21 mouse cellular contexts compared by ENCODE assay signal in the genomic region with DNA sequence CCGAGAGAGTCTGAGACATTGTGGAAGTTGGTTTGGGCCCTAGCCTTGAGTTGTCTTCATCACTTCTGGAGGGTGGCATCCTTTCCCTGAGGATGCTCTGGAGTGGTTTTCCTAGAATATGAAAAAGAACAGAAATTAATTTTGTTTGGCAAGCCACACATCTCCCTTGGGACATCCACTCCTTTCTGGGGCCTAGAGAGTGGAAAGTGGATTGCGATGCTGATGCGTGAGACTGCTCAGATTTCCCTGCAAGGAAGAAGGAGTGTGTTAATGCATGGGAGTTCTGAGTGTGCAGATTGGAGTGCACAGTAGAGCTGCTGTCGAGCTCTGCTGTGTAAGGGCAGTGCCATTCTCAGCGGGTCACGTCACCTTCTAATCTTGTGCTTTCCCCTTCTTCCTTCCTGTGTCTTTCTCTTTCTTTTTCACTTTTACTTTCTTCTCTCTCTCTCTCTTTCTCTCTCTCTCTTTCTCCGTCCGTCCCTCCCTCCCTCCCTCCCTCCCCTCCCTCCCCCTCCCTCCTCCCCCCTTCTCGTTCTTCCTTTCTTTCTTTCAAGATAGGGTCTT. TPM values are rescaled to one million over a fixed set of nuclear protein-coding genes. Genes with fewer than 3 reads are reported as not detected.
DNase-seq lines count a peak whose midpoint lies in the region; ATAC-seq lines count a peak whose summit lies in the region.
"Had no signal": no experiment of that assay in that cellular context is flagged by ENCODE, and none has a peak within 500 bp of the region (broad histone marks: within the 10 kb centered on the region; RNA-seq: fewer than 3 reads in every experiment).

No protein-coding gene starts in this region.

- H3K4me1 ChIP-seq in neural tube, embryonic 11.5 days (ENCODE audit: control insufficient read depth, insufficient read depth, low read length), result peaks cover 33% of the 10 kb centered on the region
- peaks cover 58% of the 10 kb centered on the region for H3K4me1 ChIP-seq in heart, embryonic 15.5 days (replicated peaks)

- H3K9me3 ChIP-seq in neural tube, embryonic 11.5 days (ENCODE audit: control insufficient read depth, low read length), result no peaks in the 10 kb centered on the region
- no peaks in the 10 kb centered on the region for H3K9me3 ChIP-seq in heart, embryonic 15.5 days (replicated peaks)

- H3K36me3 ChIP-seq in neural tube, embryonic 11.5 days (ENCODE audit: control insufficient read depth, insufficient read depth, low read length), result no peaks in the 10 kb centered on the region; the same call in 1 of the 2 replicates
- no peaks in the 10 kb centered on the region for H3K36me3 ChIP-seq in heart, embryonic 15.5 days

- intact Hi-C loops in heart, postnatal 25 days (cut with DNase I), result no loop called here

- H3K9ac ChIP-seq in neural tube, embryonic 11.5 days (ENCODE audit: low read length), result no peak overlapping the region
- no peak overlapping the region for H3K9ac ChIP-seq in heart, embryonic 15.5 days

- 0 out of 2 replicates have a peak overlapping the region, but pooled peaks have one; percentile 27 for H3K27ac ChIP-seq in neural tube, embryonic 11.5 days (ENCODE audit: low read depth, low read length)
- peak overlapping the region; percentile 27; the same call in 1 of the 2 replicates for H3K27ac ChIP-seq in heart, embryonic 15.5 days
- H3K27ac ChIP-seq: hindbrain, postnatal 0 days; kidney, postnatal 0 days had no signal

- no peak for ATAC-seq in neural tube, embryonic 11.5 days (ENCODE audit: insufficient read depth, low FRiP score, low TSS enrichment)
- ATAC-seq in heart, embryonic 15.5 days (replicated peaks; ENCODE audit: insufficient number of reproducible peaks, insufficient read depth, low FRiP score, low read depth), result no peak
- ATAC-seq: hindbrain, postnatal 0 days; midbrain, embryonic 16.5 days; Patski had no signal

- no peak overlapping the region for H3K4me3 ChIP-seq in neural tube, embryonic 11.5 days (ENCODE audit: low read depth, low read length)
- H3K4me3 ChIP-seq in heart, embryonic 15.5 days, result no peak overlapping the region

- peak; percentile 46 to 63 for DNase-seq in heart, adult 18-20 months
- DNase-seq in heart, postnatal 25 days (ENCODE audit: low spot score), result no peak
- DNase-seq in neural tube, embryonic 11.5 days (ENCODE audit: low spot score), result no peak
- no peak for DNase-seq in neural tube, embryonic 10.5 days (ENCODE audit: extremely low spot score, low spot score)
- no peak for DNase-seq in cerebellum, adult 11 months
- DNase-seq in cerebellum, adult 9-10 months, result no peak
- no peak for DNase-seq in lung, adult 18-20 months
- DNase-seq: adrenal gland, postnatal 10 days; cerebellum, postnatal 25 days; gastrocnemius, postnatal 14 days; kidney, adult 11 months; layer of hippocampus, postnatal 36 days; left cerebral cortex, postnatal 4 days; liver; lung, postnatal 10 days; thymus, postnatal 14 days had no signal

- H3K4me2 ChIP-seq in neural tube, embryonic 11.5 days (ENCODE audit: low read depth), result no peak overlapping the region
- H3K4me2 ChIP-seq in heart, embryonic 15.5 days, result no peak overlapping the region

- 59% methylated on average over 9 of the region's 9 CpGs for WGBS in neural tube, embryonic 11.5 days
- WGBS in heart, embryonic 15.5 days, result 39% methylated on average over 9 of the region's 9 CpGs

- H3K27me3 ChIP-seq in neural tube, embryonic 11.5 days (ENCODE audit: control insufficient read depth, insufficient read depth, low read length), result no peaks in the 10 kb centered on the region
- H3K27me3 ChIP-seq in heart, embryonic 15.5 days, result no peaks in the 10 kb centered on the region
- H3K27me3 ChIP-seq: Patski had no signal

RNA-seq across cellular contexts. Expression of a gene that starts 12.3 kb away (rescaled TPM):
- total RNA-seq in heart, adult 18-20 months (2021), result 10 to 100 TPM; 40.0 to 43.8 TPM
- total RNA-seq in heart, postnatal 25 days (2021), result 10 to 100 TPM; 50.4 to 55.1 TPM
- 18.2 and 21.3 TPM in 2 replicates for polyA plus RNA-seq in neural tube, embryonic 11.5 days (2014; fragmentation: Nextera tagmentation; extraction: Ambion mirVana)
- 18.4 and 20.3 TPM in 2 replicates for polyA plus RNA-seq in heart, embryonic 15.5 days (2015; fragmentation: Nextera tagmentation; extraction: Ambion mirVana)

RNA-seq across cellular contexts. Expression of a gene that starts 42.0 kb away (rescaled TPM):
- 10 to 100 TPM; 35.0 to 38.4 TPM for total RNA-seq in heart, adult 18-20 months (2021)
- 10 to 100 TPM; 40.7 to 45.3 TPM for total RNA-seq in heart, postnatal 25 days (2021)
- polyA plus RNA-seq in neural tube, embryonic 11.5 days (2014; fragmentation: Nextera tagmentation; extraction: Ambion mirVana), result 76.2 and 78.4 TPM in 2 replicates
- polyA plus RNA-seq in heart, embryonic 15.5 days (2015; fragmentation: Nextera tagmentation; extraction: Ambion mirVana), result 22.2 and 24.9 TPM in 2 replicates

Comparison
In these comparisons a context has a peak if more than half of its experiments do, and no peak if none do; other contexts are left out.
1. DNase-seq: peak in heart, adult 18-20 months (2 of 2); none in heart, postnatal 25 days (single experiment), neural tube, embryonic 11.5 days (single experiment), neural tube, embryonic 10.5 days (single experiment), cerebellum, adult 11 months (single experiment), cerebellum, adult 9-10 months (single experiment) and lung, adult 18-20 months (0 of 2).